Mouse (Mus musculus) gastrocnemius, adult 8-10 months (tissue): ENCODE results near the gene Scgb1b10. TPM values are rescaled to one million over a fixed set of nuclear protein-coding genes. Genes with fewer than 3 reads are reported as not detected.
"Not testable (repeated sequence)": the region's sequence is repeated elsewhere in the genome, so short reads cannot be mapped to it uniquely, and the experiment has no call there.

Source experiments
- DNase-seq, 2 experiments: peaks; one replicate each; pipeline ENCODE4 v3.0.0; 2022; ENCODE audit warnings: low spot score in 2 of 2
- total RNA-seq, 4 experiments: library from RNA; stranded (reverse); gene quantifications; 2 replicates each; pipeline ENCODE4 v1.2.4; 2022

The Scgb1b10 gene
- total RNA-seq, result not detected

GRCm38 (mm10) chr7:32100553-32100952 lies at the start of gene Scgb1b10:
Gene Scgb1b10, plus strand, starts transcription at chr7:32100853.
- not testable (repeated sequence) for DNase-seq

Other genes starting within 250 kb of the Scgb1b10 start
- not detected for gene Scgb2b11, start 110.3 kb downstream of the Scgb1b10 start, total RNA-seq
- not detected for gene Scgb1b11, start 122.0 kb downstream of the Scgb1b10 start, total RNA-seq
- not detected for gene Scgb2b12, start 226.4 kb downstream of the Scgb1b10 start, total RNA-seq
- not detected for gene Scgb1b12, start 233.3 kb downstream of the Scgb1b10 start, total RNA-seq